Mouse (Mus musculus) limb, embryonic 11.5 days (tissue): ENCODE results near the gene Adamts9. TPM values are rescaled to one million over a fixed set of nuclear protein-coding genes. Genes with fewer than 3 reads are reported as not detected.
A peak's percentile ranks its signal among the peaks of the same experiment; 100 is the strongest.

Source experiments
- ATAC-seq: fragments of 200-750 bp; cut with Nextera tagmentation; 2 replicates; pipeline ENCODE4 v1.8.0; 2017; ENCODE audit warnings: low read depth; ENCODE audit not compliant: insufficient number of reproducible peaks, low FRiP score, low TSS enrichment
- DNase-seq: peaks from one replicate; pipeline ENCODE4 v3.0.0-alpha.2; 2015; ENCODE audit warnings: low spot score
- H3K27ac ChIP-seq: fragments of 300-500 bp; sonication (generic); replicated peaks from 2 replicates; pipeline ENCODE4 v1.5.1; 2014; ENCODE audit warnings: low read depth, mild to moderate bottlenecking, low read length
- H3K27me3 ChIP-seq: fragments of 300-500 bp; sonication (generic); 2 replicates; pipeline ENCODE4 v1.6.1; 2014; ENCODE audit warnings: mild to moderate bottlenecking, low read length, mixed read lengths; ENCODE audit not compliant: control insufficient read depth, insufficient read depth
- H3K36me3 ChIP-seq: fragments of 300-500 bp; sonication (generic); 2 replicates; pipeline ENCODE4 v1.6.1; 2014; ENCODE audit warnings: mild to moderate bottlenecking, low read length, moderate library complexity, mixed read lengths; ENCODE audit not compliant: control insufficient read depth, insufficient read depth
- H3K4me1 ChIP-seq: fragments of 300-500 bp; sonication (generic); 2 replicates; pipeline ENCODE4 v1.6.1; 2014; ENCODE audit warnings: low read length, mixed read lengths; ENCODE audit not compliant: control insufficient read depth, insufficient read depth
- H3K4me2 ChIP-seq: fragments of 300-500 bp; sonication (generic); 2 replicates; pipeline ENCODE4 v1.6.1; 2014; ENCODE audit warnings: low read depth, mild to moderate bottlenecking, moderate library complexity; ENCODE audit not compliant: severe bottlenecking
- H3K4me3 ChIP-seq: fragments of 300-500 bp; sonication (generic); 2 replicates; pipeline ENCODE4 v1.5.1; 2014; ENCODE audit warnings: low read depth, low read length
- H3K9ac ChIP-seq: fragments of 300-500 bp; sonication (generic); 2 replicates; pipeline ENCODE4 v1.6.1; 2014; ENCODE audit warnings: mild to moderate bottlenecking, low read length
- H3K9me3 ChIP-seq: fragments of 300-500 bp; sonication (generic); 2 replicates; pipeline ENCODE4 v1.6.1; 2016; ENCODE audit warnings: low read length; ENCODE audit not compliant: control insufficient read depth
- WGBS: fragments of 180-500 bp; shearing (Covaris S2); extraction: QIAGEN DNeasy Blood & Tissue Kit; methylation state at CpG from one replicate; pipeline ENCODE4 v1.1.7; 2014; 5-methylcytosine and 5-hydroxymethylcytosine counted together
- polyA plus RNA-seq: library from polyadenylated mRNA; unstranded; fragments of >200 nt; fragmentation: Nextera tagmentation; extraction: Ambion mirVana; gene quantifications from 2 replicates; pipeline ENCODE4 v1.2.1, GENCODE M21; 2014

The Adamts9 gene
- polyA plus RNA-seq, 1 experiment from 2014 or later = 3.0 TPM

- WGBS = 73% methylated on average over 11 of the region's 11 CpGs
- DNase-seq (no peak), ATAC-seq (0 out of 2 replicates have a peak, but pooled peaks have one; percentile 21)
- no peak overlapping the region for H3K4me3 ChIP-seq
- no peaks in the 10 kb centered on the region for H3K4me1 ChIP-seq
- H3K4me2 ChIP-seq = no peak overlapping the region
- H3K36me3 ChIP-seq = no peaks in the 10 kb centered on the region
- H3K27ac ChIP-seq = no peak overlapping the region
- H3K27me3 ChIP-seq = no peaks in the 10 kb centered on the region
- no peak overlapping the region for H3K9ac ChIP-seq
- no peaks in the 10 kb centered on the region for H3K9me3 ChIP-seq
Observed at GRCm38 (mm10) chr6:92779140-92779934, 164.0 kb downstream of the Adamts9 start.

GRCm38 (mm10) chr6:92776356-92776755 lies 166.9 kb downstream of the Adamts9 start:
- Histone ChIP-seq H3K4me3 (no peak overlapping the region), H3K4me2 (no peak overlapping the region), H3K9ac (no peak overlapping the region), H3K36me3 (no peaks in the 10 kb centered on the region; the same call in 1 of the 2 replicates), H3K9me3 (no peaks in the 10 kb centered on the region), H3K27ac (no peak overlapping the region), H3K4me1 (no peaks in the 10 kb centered on the region), H3K27me3 (no peaks in the 10 kb centered on the region)
- WGBS = 34% methylated on average over 2 of the region's 2 CpGs
- ATAC-seq (no peak), DNase-seq (peak; percentile 40)

GRCm38 (mm10) chr6:92762372-92762771 lies 180.9 kb downstream of the Adamts9 start:
- DNase-seq (no peak), ATAC-seq (no peak)
- H3K4me3 ChIP-seq = no peak overlapping the region
- no peaks in the 10 kb centered on the region for H3K9me3 ChIP-seq
- no peak overlapping the region for H3K9ac ChIP-seq
- H3K27ac ChIP-seq = no peak overlapping the region
- H3K4me1 ChIP-seq = peaks cover 5% of the 10 kb centered on the region; the same call in 1 of the 2 replicates
- H3K27me3 ChIP-seq = no peaks in the 10 kb centered on the region
- no peak overlapping the region for H3K4me2 ChIP-seq
- no peaks in the 10 kb centered on the region for H3K36me3 ChIP-seq
- 30% methylated on average over 3 of the region's 3 CpGs for WGBS

- Histone ChIP-seq H3K9ac (no peak overlapping the region), H3K4me3 (no peak overlapping the region), H3K27me3 (no peaks in the 10 kb centered on the region), H3K4me2 (no peak overlapping the region), H3K27ac (no peak overlapping the region), H3K4me1 (peaks cover 5% of the 10 kb centered on the region; the same call in 1 of the 2 replicates), H3K36me3 (no peaks in the 10 kb centered on the region), H3K9me3 (no peaks in the 10 kb centered on the region)
- ATAC-seq = no peak
- no peak for DNase-seq
Observed at GRCm38 (mm10) chr6:92759616-92760015, 183.7 kb downstream of the Adamts9 start.

- H3K9me3 ChIP-seq = no peaks in the 10 kb centered on the region
- no peak overlapping the region for H3K9ac ChIP-seq
- no peak overlapping the region for H3K27ac ChIP-seq
- no peaks in the 10 kb centered on the region for H3K27me3 ChIP-seq
- H3K4me1 ChIP-seq = no peaks in the 10 kb centered on the region
- WGBS = 27% methylated on average over 5 of the region's 5 CpGs
- ATAC-seq = no peak
- H3K36me3 ChIP-seq = no peaks in the 10 kb centered on the region
- no peak overlapping the region for H3K4me2 ChIP-seq
- no peak overlapping the region for H3K4me3 ChIP-seq
- DNase-seq = no peak
Observed at GRCm38 (mm10) chr6:92755826-92756225, 187.5 kb downstream of the Adamts9 start.

- no peaks in the 10 kb centered on the region for H3K4me1 ChIP-seq
- 75% methylated on average over 2 of the region's 2 CpGs for WGBS
- H3K4me3 ChIP-seq = no peak overlapping the region
- no peak overlapping the region for H3K27ac ChIP-seq
- ATAC-seq (no peak), DNase-seq (no peak)
- no peaks in the 10 kb centered on the region for H3K27me3 ChIP-seq
- H3K36me3 ChIP-seq = no peaks in the 10 kb centered on the region
- H3K4me2 ChIP-seq = no peak overlapping the region
- no peak overlapping the region for H3K9ac ChIP-seq
- H3K9me3 ChIP-seq = no peaks in the 10 kb centered on the region
Observed at GRCm38 (mm10) chr6:92752737-92753136, 190.6 kb downstream of the Adamts9 start.

GRCm38 (mm10) chr6:92749420-92749819 lies 193.9 kb downstream of the Adamts9 start:
- no peak overlapping the region for H3K4me3 ChIP-seq
- H3K36me3 ChIP-seq = no peaks in the 10 kb centered on the region
- no peaks in the 10 kb centered on the region for H3K4me1 ChIP-seq
- H3K27ac ChIP-seq = no peak overlapping the region
- no peak for ATAC-seq
- H3K4me2 ChIP-seq = no peak overlapping the region
- H3K9me3 ChIP-seq = no peaks in the 10 kb centered on the region
- 66% methylated on average over 4 of the region's 4 CpGs for WGBS
- no peak for DNase-seq
- H3K9ac ChIP-seq = no peak overlapping the region
- H3K27me3 ChIP-seq = no peaks in the 10 kb centered on the region

GRCm38 (mm10) chr6:92743605-92744004 lies 199.7 kb downstream of the Adamts9 start:
- Histone ChIP-seq H3K4me2 (no peak overlapping the region), H3K27me3 (no peaks in the 10 kb centered on the region), H3K9ac (no peak overlapping the region), H3K4me1 (no peaks in the 10 kb centered on the region), H3K27ac (no peak overlapping the region), H3K36me3 (no peaks in the 10 kb centered on the region), H3K4me3 (no peak overlapping the region), H3K9me3 (no peaks in the 10 kb centered on the region)
- 6% methylated on average over 11 of the region's 11 CpGs for WGBS
- DNase-seq = peak; percentile 88
- no peak; the same call in 1 of the 2 replicates for ATAC-seq
